Mouse (Mus musculus): ENCODE data around the gene Tuba3b.

Tuba3b gene

GRCm38 (mm10) chr6:145667654-145668053, 52.1 kb downstream of the Tuba3b start:
- no peak for DNase-seq (ENCODE audit: low spot score)

- DNase-seq (ENCODE audit: low spot score), result no peak
Observed at GRCm38 (mm10) chr6:145669596-145670071, 54.1 kb downstream of the Tuba3b start.

Data from left cerebral cortex, adult 11 months (tissue).